In the genomic region with DNA sequence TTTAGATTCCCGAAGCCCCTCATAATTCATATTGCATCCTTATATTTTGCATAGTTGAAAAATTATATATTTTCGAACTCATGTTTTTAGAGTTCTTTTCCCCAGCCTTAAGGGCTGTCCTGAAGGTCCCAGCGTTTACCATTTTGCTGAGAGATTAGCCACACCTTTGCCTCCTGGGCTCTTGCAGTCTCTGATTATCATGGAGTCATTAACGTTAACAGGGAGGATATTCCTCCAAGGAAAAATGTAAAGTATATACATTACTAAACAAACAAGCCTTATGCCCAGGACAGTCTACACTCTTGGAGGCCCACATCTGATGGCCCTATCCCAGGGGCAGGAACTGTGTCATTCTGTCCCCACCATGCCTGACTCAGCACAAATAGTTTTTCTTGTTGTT, we compare ENCODE assay signal across 20 mouse cellular contexts. TPM values are rescaled to one million over a fixed set of nuclear protein-coding genes. Genes with fewer than 3 reads are reported as not detected.
"Had no signal": no experiment of that assay in that cellular context is flagged by ENCODE, and none has a peak within 500 bp of the region (broad histone marks: within the 10 kb centered on the region; RNA-seq: fewer than 3 reads in every experiment).

No protein-coding gene starts in this region.

- H3K36me3 ChIP-seq: midbrain, embryonic 10.5 days; midbrain, embryonic 12.5 days; neural tube, embryonic 13.5 days; neural tube, embryonic 15.5 days had no signal

- H3K27ac ChIP-seq: midbrain, embryonic 10.5 days; midbrain, embryonic 12.5 days; neural tube, embryonic 13.5 days; neural tube, embryonic 15.5 days had no signal

- H3K27me3 ChIP-seq: neural tube, embryonic 13.5 days; neural tube, embryonic 15.5 days had no signal

- H3K9ac ChIP-seq: lung, embryonic 14.5 days; midbrain, embryonic 12.5 days; neural tube, embryonic 13.5 days; neural tube, embryonic 15.5 days had no signal

- H3K4me3 ChIP-seq: midbrain, embryonic 10.5 days; midbrain, embryonic 12.5 days; myocyte; neural tube, embryonic 13.5 days; neural tube, embryonic 15.5 days had no signal

- ATAC-seq: midbrain, embryonic 16.5 days had no signal

- DNase-seq: lung, adult 18-20 months; lung, embryonic 14.5 days; lung, postnatal 10 days; lung, postnatal 4 days; midbrain, embryonic 14.5 days; retina, postnatal 1 day; right cerebral cortex, adult 18-20 months; right cerebral cortex, postnatal 25 days; right cerebral cortex, postnatal 4 days; spleen, adult 18-20 months; thymus, adult 18-20 months; thymus, postnatal 14 days; thymus, postnatal 36 days had no signal

- H3K4me2 ChIP-seq: lung, embryonic 14.5 days; midbrain, embryonic 12.5 days; neural tube, embryonic 13.5 days; neural tube, embryonic 15.5 days had no signal

- H3K9me3 ChIP-seq: midbrain, embryonic 10.5 days; midbrain, embryonic 12.5 days; neural tube, embryonic 13.5 days; neural tube, embryonic 15.5 days had no signal

RNA-seq across cellular contexts. Expression of gene Adam23, which starts 3.1 kb away (rescaled TPM):
- total RNA-seq: megakaryocyte-erythroid progenitor cell, adult 5-6 weeks had no signal
